Mouse (Mus musculus): Measurements from ENCODE around the gene Pars2. TPM values are rescaled to one million over a fixed set of nuclear protein-coding genes. Genes with fewer than 3 reads are reported as not detected.

Pars2 gene
- polyA plus RNA-seq, 1 experiment from 2014 or later = 16.3 TPM

DNA sequence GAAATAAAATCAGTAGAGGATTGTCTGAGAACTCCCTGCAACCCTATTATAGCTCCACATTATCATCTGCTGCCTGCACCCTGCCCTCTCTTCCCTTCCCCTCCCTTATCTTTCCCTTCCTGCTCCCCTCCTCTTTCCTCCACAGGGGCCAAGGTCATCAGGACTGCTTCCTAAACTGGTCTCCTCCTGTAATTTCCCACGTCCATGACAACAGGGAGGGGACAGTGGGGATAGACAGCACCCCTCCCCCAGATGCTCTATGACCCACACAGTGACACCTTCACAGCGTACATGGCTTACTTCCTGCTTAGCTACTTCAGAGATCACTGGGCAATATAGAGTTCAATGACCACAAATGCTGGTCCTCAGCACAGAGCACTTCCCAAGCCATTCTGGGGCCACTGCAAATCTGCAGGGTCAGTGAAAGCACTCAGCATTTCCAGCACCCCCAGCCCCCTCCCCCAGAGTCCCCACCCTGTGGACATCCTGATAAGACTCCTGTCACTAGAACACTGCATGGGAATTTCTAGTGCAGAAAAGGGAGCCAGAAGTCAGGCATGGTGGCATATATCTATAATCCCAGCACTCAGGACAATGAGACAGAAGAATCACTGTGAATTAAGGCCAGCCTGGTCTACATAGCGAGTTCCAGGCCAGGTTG, 37.9 kb downstream of the Pars2 start:
- Histone ChIP-seq H3K4me1 (peaks cover 8% of the 10 kb centered on the region; the same call in 1 of the 2 replicates), H3K9me3 (no peaks in the 10 kb centered on the region; the same call in 1 of the 2 replicates), H3K27ac (replicated peaks) (no peak overlapping the region), H3K4me3 (no peak overlapping the region), H3K27me3 (replicated peaks; ENCODE audit: low read depth, poor library complexity, severe bottlenecking) (no peaks in the 10 kb centered on the region), H3K36me3 (replicated peaks) (no peaks in the 10 kb centered on the region)
- no peak for DNase-seq (ENCODE audit: low spot score)
- WGBS = 52% methylated on average over 3 of the region's 3 CpGs

DNA sequence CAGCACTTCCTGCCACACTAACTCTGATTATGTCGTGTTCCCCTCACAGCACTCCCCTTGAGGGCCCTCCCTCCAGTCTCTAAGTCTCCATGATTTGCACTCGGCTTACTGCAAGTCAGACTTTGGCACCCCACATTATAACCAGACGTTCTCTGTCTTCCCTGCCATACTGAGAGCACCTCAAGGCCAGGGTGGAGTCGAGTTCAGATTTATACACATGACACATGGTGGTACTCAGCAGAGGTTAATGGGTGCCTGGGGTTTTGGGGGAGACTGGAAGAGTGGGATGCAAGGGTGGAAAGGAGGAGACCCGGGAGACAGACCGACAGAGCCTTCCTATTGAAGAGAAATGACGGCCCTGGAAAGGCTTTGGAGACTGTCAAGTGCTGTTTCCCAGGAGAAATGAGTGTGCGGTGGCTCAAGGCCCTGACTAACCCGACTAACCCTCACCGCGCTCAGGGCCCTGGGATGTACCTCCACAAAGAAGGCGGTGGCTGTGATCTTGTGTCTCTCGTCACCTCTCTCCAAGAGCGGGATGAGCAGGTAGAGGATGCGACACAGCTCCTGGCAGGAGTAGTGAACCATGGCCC, 43.1 kb downstream of the Pars2 start:
- Histone ChIP-seq H3K4me1 (0 out of 2 replicates have a peak, but pooled peaks cover under 1% of the 10 kb centered on the region), H3K27ac (replicated peaks) (no peak overlapping the region), H3K4me3 (no peak overlapping the region), H3K27me3 (replicated peaks; ENCODE audit: low read depth, poor library complexity, severe bottlenecking) (0 out of 2 replicates have a peak, but pooled peaks cover 6% of the 10 kb centered on the region), H3K36me3 (replicated peaks) (no peaks in the 10 kb centered on the region), H3K9me3 (no peaks in the 10 kb centered on the region)
- WGBS = 85% methylated on average over 15 of the region's 15 CpGs
- DNase-seq (ENCODE audit: low spot score) = no peak

DNA sequence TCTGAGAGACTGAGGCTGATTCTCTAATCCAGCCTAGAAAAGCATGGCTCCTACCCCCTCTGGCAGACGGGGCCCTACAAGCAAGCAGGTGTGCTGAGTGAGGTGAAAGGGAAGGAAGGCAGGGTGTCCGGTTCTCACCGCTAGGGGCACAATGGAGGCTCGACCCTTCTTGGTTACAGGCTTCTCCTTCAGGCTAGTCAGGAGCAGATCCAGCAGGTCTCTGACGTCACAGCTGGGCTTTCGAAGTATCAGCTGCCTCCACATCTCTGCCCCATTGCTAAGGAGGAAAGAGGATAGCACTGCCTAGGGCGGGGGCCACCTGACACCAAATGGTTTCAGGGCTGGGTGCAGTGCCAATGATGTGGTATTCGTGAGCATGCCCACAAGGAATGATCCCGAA, 49.1 kb downstream of the Pars2 start:
- no peak overlapping the region for H3K4me3 ChIP-seq
- H3K27me3 ChIP-seq (replicated peaks; ENCODE audit: low read depth, poor library complexity, severe bottlenecking) = peaks cover 23% of the 10 kb centered on the region; the same call in 1 of the 2 replicates
- no peaks in the 10 kb centered on the region for H3K9me3 ChIP-seq
- 20% methylated on average over 9 of the region's 9 CpGs for WGBS
- no peak overlapping the region for H3K27ac ChIP-seq (replicated peaks)
- no peaks in the 10 kb centered on the region for H3K36me3 ChIP-seq (replicated peaks)
- H3K4me1 ChIP-seq = peaks cover 19% of the 10 kb centered on the region
- peak; percentile 77 for DNase-seq (ENCODE audit: low spot score)

DNA sequence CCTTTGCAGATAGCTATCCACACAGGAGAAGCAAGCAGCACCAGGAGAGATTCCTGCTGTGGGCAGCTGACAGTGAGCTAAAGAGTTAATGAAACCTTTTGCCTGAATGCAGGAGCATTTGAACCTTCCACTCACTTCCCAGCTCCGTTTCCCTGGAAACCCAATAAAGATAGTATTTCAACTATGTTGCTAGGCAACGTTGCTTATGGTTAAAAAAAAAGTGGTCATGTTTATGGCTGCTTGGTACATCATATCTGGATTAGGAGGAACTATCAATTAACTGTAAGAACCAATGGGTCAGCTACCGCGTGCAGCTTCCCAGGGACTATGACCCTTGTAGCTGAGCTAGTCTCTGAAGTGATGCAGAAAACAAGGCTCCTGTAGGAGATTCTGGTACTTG, 49.9 kb downstream of the Pars2 start:
- no peak for DNase-seq (ENCODE audit: low spot score)
- 53% methylated on average over 4 of the region's 4 CpGs for WGBS
- H3K36me3 ChIP-seq (replicated peaks) = no peaks in the 10 kb centered on the region
- H3K4me3 ChIP-seq = no peak overlapping the region
- peaks cover 23% of the 10 kb centered on the region; the same call in 1 of the 2 replicates for H3K27me3 ChIP-seq (replicated peaks; ENCODE audit: low read depth, poor library complexity, severe bottlenecking)
- no peaks in the 10 kb centered on the region for H3K9me3 ChIP-seq
- H3K27ac ChIP-seq (replicated peaks) = no peak overlapping the region
- H3K4me1 ChIP-seq = peaks cover 27% of the 10 kb centered on the region

DNA sequence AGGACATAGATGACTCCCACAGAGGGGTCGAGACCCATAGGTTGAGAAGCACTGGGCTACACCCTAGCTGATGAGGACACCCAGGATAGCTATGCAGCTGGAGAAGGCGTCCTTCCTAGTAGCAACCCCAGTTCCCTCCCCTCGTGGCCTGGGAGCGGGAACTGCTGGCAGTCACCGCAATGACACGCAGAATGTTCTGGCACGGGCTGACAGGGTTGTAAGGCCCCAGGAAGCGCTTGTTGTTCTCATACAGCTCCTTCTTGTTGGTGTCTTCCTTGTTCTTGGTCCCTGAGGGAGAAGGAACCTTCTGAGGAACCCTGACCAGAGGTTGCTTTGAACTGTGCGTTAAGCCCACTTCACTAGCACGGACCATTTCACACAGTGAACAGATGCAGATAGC, 53.1 kb downstream of the Pars2 start:
- 0 out of 2 replicates have a peak overlapping the region, but pooled peaks have one; percentile 10 for H3K27ac ChIP-seq (replicated peaks)
- H3K4me1 ChIP-seq = peaks cover 34% of the 10 kb centered on the region
- H3K4me3 ChIP-seq = no peak overlapping the region
- WGBS = 82% methylated on average over 10 of the region's 10 CpGs
- peaks cover 17% of the 10 kb centered on the region; the same call in 1 of the 2 replicates for H3K27me3 ChIP-seq (replicated peaks; ENCODE audit: low read depth, poor library complexity, severe bottlenecking)
- no peaks in the 10 kb centered on the region for H3K9me3 ChIP-seq
- no peak for DNase-seq (ENCODE audit: low spot score)
- H3K36me3 ChIP-seq (replicated peaks) = no peaks in the 10 kb centered on the region

DNA sequence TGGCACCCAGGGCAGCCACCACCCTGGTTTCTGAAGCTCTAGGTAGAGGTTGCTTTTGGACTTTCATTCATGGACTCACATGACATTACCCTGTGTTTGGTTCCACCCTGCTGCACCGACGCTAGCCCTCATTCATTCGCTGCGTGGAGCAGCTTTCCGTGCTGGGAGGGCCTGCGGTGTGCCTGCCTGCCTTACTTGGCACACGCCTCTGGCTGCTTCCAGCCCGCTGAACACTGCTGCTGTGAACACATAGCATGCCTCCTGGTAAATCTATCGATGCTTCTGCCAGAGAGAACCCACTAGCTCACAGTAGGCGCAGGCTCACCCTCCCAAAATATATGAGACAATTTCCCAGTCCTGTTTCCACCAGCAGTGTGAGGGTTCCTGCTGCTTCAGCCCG, 53.5 kb downstream of the Pars2 start:
- Histone ChIP-seq H3K36me3 (replicated peaks) (no peaks in the 10 kb centered on the region), H3K9me3 (no peaks in the 10 kb centered on the region), H3K4me3 (no peak overlapping the region), H3K27me3 (replicated peaks; ENCODE audit: low read depth, poor library complexity, severe bottlenecking) (peaks cover 20% of the 10 kb centered on the region; the same call in 1 of the 2 replicates), H3K4me1 (peaks cover 34% of the 10 kb centered on the region), H3K27ac (replicated peaks) (peak overlapping the region; percentile 10; the same call in 1 of the 2 replicates)
- no peak for DNase-seq (ENCODE audit: low spot score)
- 73% methylated on average over 11 of the region's 11 CpGs for WGBS

Other genes starting within 250 kb of the Pars2 start
- gene Pcsk9, start 186.7 kb upstream of the Pars2 start, polyA plus RNA-seq (2016; fragmentation: Nextera tagmentation; extraction: Ambion mirVana) = 1.6 and 3.3 TPM in 2 replicates
- not detected in 2 replicates for gene Bsnd, start 158.8 kb upstream of the Pars2 start, polyA plus RNA-seq (2016; fragmentation: Nextera tagmentation; extraction: Ambion mirVana)
- gene Dhcr24, start 90.0 kb upstream of the Pars2 start, polyA plus RNA-seq (2016; fragmentation: Nextera tagmentation; extraction: Ambion mirVana) = 10.2 TPM in 2 replicates
- gene Lexm, start 33.8 kb upstream of the Pars2 start, polyA plus RNA-seq (2016; fragmentation: Nextera tagmentation; extraction: Ambion mirVana) = 0.52 TPM in 1 of 2 replicates, not detected in the other
- not detected in 2 replicates for gene Ttc22, start 28.6 kb upstream of the Pars2 start, polyA plus RNA-seq (2016; fragmentation: Nextera tagmentation; extraction: Ambion mirVana)
- gene Ttc4, start 27.9 kb downstream of the Pars2 start, polyA plus RNA-seq (2016; fragmentation: Nextera tagmentation; extraction: Ambion mirVana) = 107 and 117 TPM in 2 replicates
- 0.05 and 0.08 TPM in 2 replicates for gene Mroh7, start 79.9 kb downstream of the Pars2 start, polyA plus RNA-seq (2016; fragmentation: Nextera tagmentation; extraction: Ambion mirVana)
- 0.11 and 0.40 TPM in 2 replicates for gene Fam151a, start 82.8 kb downstream of the Pars2 start, polyA plus RNA-seq (2016; fragmentation: Nextera tagmentation; extraction: Ambion mirVana)
- 1.6 and 2.1 TPM in 2 replicates for gene Acot11, start 153.9 kb downstream of the Pars2 start, polyA plus RNA-seq (2016; fragmentation: Nextera tagmentation; extraction: Ambion mirVana)

Data from embryonic facial prominence, embryonic 10.5 days (tissue).